Mouse (Mus musculus): ENCODE measurements around the gene Timmdc1. TPM values are rescaled to one million over a fixed set of nuclear protein-coding genes. Genes with fewer than 3 reads are reported as not detected.

The Timmdc1 gene
- polyA plus RNA-seq, 1 experiment from 2014 or later: 33.6 TPM

- H3K36me3 ChIP-seq (ENCODE audit: control insufficient read depth, insufficient read depth, low read length): peaks cover 22% of the 10 kb centered on the region
- no peaks in the 10 kb centered on the region for H3K4me1 ChIP-seq (ENCODE audit: control insufficient read depth, insufficient read depth, low read length)
- WGBS (ENCODE audit: insufficient replicate concordance): 64% methylated on average over 4 of the region's 4 CpGs
- H3K4me2 ChIP-seq: no peak overlapping the region
- H3K27me3 ChIP-seq (ENCODE audit: control insufficient read depth, insufficient read depth, low read length): no peaks in the 10 kb centered on the region
- no peaks in the 10 kb centered on the region for H3K9me3 ChIP-seq (replicated peaks; ENCODE audit: control insufficient read depth, low read length)
- H3K9ac ChIP-seq (ENCODE audit: low read depth, low read length): no peak overlapping the region
- H3K27ac ChIP-seq (ENCODE audit: low read depth, low read length): no peak overlapping the region
- no peak overlapping the region for H3K4me3 ChIP-seq (ENCODE audit: low read depth, low read length)
- peak; percentile 67; the same call in 1 of the 2 replicates for ATAC-seq (replicated peaks; ENCODE audit: insufficient number of reproducible peaks, low FRiP score, low TSS enrichment)
Observed at GRCm38 (mm10) chr16:38506041-38506634, 16.3 kb downstream of the Timmdc1 start.

- H3K4me2 ChIP-seq: no peak overlapping the region
- no peak overlapping the region for H3K4me3 ChIP-seq (ENCODE audit: low read depth, low read length)
- H3K36me3 ChIP-seq (ENCODE audit: control insufficient read depth, insufficient read depth, low read length): peaks cover 21% of the 10 kb centered on the region
- no peak for ATAC-seq (replicated peaks; ENCODE audit: insufficient number of reproducible peaks, low FRiP score, low TSS enrichment)
- no peak overlapping the region for H3K9ac ChIP-seq (ENCODE audit: low read depth, low read length)
- 90% methylated on average over 4 of the region's 4 CpGs for WGBS (ENCODE audit: insufficient replicate concordance)
- no peaks in the 10 kb centered on the region for H3K9me3 ChIP-seq (replicated peaks; ENCODE audit: control insufficient read depth, low read length)
- H3K4me1 ChIP-seq (ENCODE audit: control insufficient read depth, insufficient read depth, low read length): no peaks in the 10 kb centered on the region
- H3K27ac ChIP-seq (ENCODE audit: low read depth, low read length): no peak overlapping the region
- no peaks in the 10 kb centered on the region for H3K27me3 ChIP-seq (ENCODE audit: control insufficient read depth, insufficient read depth, low read length)
Observed at GRCm38 (mm10) chr16:38503528-38503927, 18.9 kb downstream of the Timmdc1 start.

- 87% methylated on average over 10 of the region's 10 CpGs for WGBS (ENCODE audit: insufficient replicate concordance)
- Histone ChIP-seq H3K4me1 (ENCODE audit: control insufficient read depth, insufficient read depth, low read length) (no peaks in the 10 kb centered on the region), H3K27ac (ENCODE audit: low read depth, low read length) (no peak overlapping the region), H3K4me3 (ENCODE audit: low read depth, low read length) (no peak overlapping the region), H3K27me3 (ENCODE audit: control insufficient read depth, insufficient read depth, low read length) (no peaks in the 10 kb centered on the region), H3K4me2 (no peak overlapping the region), H3K36me3 (ENCODE audit: control insufficient read depth, insufficient read depth, low read length) (peaks cover 20% of the 10 kb centered on the region), H3K9ac (ENCODE audit: low read depth, low read length) (no peak overlapping the region), H3K9me3 (replicated peaks; ENCODE audit: control insufficient read depth, low read length) (no peaks in the 10 kb centered on the region)
- ATAC-seq (replicated peaks; ENCODE audit: insufficient number of reproducible peaks, low FRiP score, low TSS enrichment): no peak
Observed at GRCm38 (mm10) chr16:38502469-38502868, 20.0 kb downstream of the Timmdc1 start.

- 80% methylated on average over 7 of the region's 7 CpGs for WGBS (ENCODE audit: insufficient replicate concordance)
- peaks cover 9% of the 10 kb centered on the region; the same call in 1 of the 2 replicates for H3K36me3 ChIP-seq (ENCODE audit: control insufficient read depth, insufficient read depth, low read length)
- H3K4me1 ChIP-seq (ENCODE audit: control insufficient read depth, insufficient read depth, low read length): no peaks in the 10 kb centered on the region
- no peak overlapping the region for H3K9ac ChIP-seq (ENCODE audit: low read depth, low read length)
- ATAC-seq (replicated peaks; ENCODE audit: insufficient number of reproducible peaks, low FRiP score, low TSS enrichment): no peak
- no peaks in the 10 kb centered on the region for H3K9me3 ChIP-seq (replicated peaks; ENCODE audit: control insufficient read depth, low read length)
- H3K4me3 ChIP-seq (ENCODE audit: low read depth, low read length): no peak overlapping the region
- H3K4me2 ChIP-seq: no peak overlapping the region
- no peak overlapping the region for H3K27ac ChIP-seq (ENCODE audit: low read depth, low read length)
- no peaks in the 10 kb centered on the region for H3K27me3 ChIP-seq (ENCODE audit: control insufficient read depth, insufficient read depth, low read length)
Observed at GRCm38 (mm10) chr16:38496604-38497140, 25.8 kb downstream of the Timmdc1 start.

DNA sequence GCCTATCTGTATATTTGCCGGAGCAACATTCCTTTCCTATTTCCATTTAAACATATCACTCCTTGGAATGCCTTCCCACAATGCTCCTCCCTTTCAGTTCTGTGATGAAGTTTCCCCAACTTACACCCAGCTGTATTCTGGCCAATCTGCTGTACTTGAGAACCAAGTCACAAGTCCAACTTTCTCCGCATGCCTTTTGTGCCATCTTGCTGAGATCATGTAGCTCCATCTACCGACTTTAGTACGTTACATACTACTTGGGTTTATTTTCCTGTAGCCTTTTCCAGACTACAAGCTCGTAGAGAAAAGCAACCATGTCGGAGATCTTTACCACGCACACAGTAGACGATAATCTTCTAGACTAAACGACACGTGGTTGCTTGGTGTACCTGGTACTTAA lies 28.6 kb downstream of the Timmdc1 start:
- H3K4me3 ChIP-seq (ENCODE audit: low read depth, low read length): no peak overlapping the region
- no peak overlapping the region for H3K4me2 ChIP-seq
- no peak for ATAC-seq (replicated peaks; ENCODE audit: insufficient number of reproducible peaks, low FRiP score, low TSS enrichment)
- H3K9ac ChIP-seq (ENCODE audit: low read depth, low read length): no peak overlapping the region
- H3K36me3 ChIP-seq (ENCODE audit: control insufficient read depth, insufficient read depth, low read length): peaks cover 3% of the 10 kb centered on the region; the same call in 1 of the 2 replicates
- no peak overlapping the region for H3K27ac ChIP-seq (ENCODE audit: low read depth, low read length)
- no peaks in the 10 kb centered on the region for H3K4me1 ChIP-seq (ENCODE audit: control insufficient read depth, insufficient read depth, low read length)
- H3K9me3 ChIP-seq (replicated peaks; ENCODE audit: control insufficient read depth, low read length): no peaks in the 10 kb centered on the region
- whole genome bisulfite sequencing (ENCODE audit: insufficient replicate concordance): 79% methylated on average over 10 of the region's 10 CpGs
- H3K27me3 ChIP-seq (ENCODE audit: control insufficient read depth, insufficient read depth, low read length): no peaks in the 10 kb centered on the region

DNA sequence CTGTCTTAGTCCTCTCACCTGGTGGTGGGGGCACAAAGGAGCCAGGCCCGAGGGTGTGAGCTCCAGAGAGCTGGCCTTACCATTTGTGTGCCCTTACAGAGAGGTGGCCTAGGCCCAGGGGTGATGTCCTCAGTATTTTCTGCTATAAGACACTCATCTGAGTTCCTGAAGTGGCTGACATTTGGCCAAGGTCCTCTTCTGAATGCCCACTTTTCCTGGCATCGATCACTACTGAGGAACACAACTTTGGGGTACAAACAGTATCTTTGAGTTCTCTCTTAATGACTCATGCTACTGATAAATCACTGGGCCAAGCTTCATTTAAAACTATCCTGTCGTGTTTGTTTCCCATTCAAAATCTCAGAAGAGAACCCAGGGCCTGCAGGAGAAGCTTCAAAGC lies 29.9 kb downstream of the Timmdc1 start:
- H3K4me2 ChIP-seq: no peak overlapping the region
- H3K27me3 ChIP-seq (ENCODE audit: control insufficient read depth, insufficient read depth, low read length): no peaks in the 10 kb centered on the region
- H3K27ac ChIP-seq (ENCODE audit: low read depth, low read length): no peak overlapping the region
- no peaks in the 10 kb centered on the region for H3K9me3 ChIP-seq (replicated peaks; ENCODE audit: control insufficient read depth, low read length)
- H3K4me3 ChIP-seq (ENCODE audit: low read depth, low read length): no peak overlapping the region
- H3K36me3 ChIP-seq (ENCODE audit: control insufficient read depth, insufficient read depth, low read length): peaks cover 3% of the 10 kb centered on the region; the same call in 1 of the 2 replicates
- no peak overlapping the region for H3K9ac ChIP-seq (ENCODE audit: low read depth, low read length)
- ATAC-seq (replicated peaks; ENCODE audit: insufficient number of reproducible peaks, low FRiP score, low TSS enrichment): no peak
- no peaks in the 10 kb centered on the region for H3K4me1 ChIP-seq (ENCODE audit: control insufficient read depth, insufficient read depth, low read length)
- 74% methylated on average over 3 of the region's 3 CpGs for WGBS (ENCODE audit: insufficient replicate concordance)

GRCm38 (mm10) chr16:38483582-38484309 lies 38.7 kb downstream of the Timmdc1 start:
- 17% methylated on average over 41 of the region's 42 CpGs for WGBS (ENCODE audit: insufficient replicate concordance)
- H3K27ac ChIP-seq (ENCODE audit: low read depth, low read length): no peak overlapping the region

GRCm38 (mm10) chr16:38482780-38483562 lies 39.5 kb downstream of the Timmdc1 start:
- no peak overlapping the region for H3K27ac ChIP-seq (ENCODE audit: low read depth, low read length)
- H3K27me3 ChIP-seq (ENCODE audit: control insufficient read depth, insufficient read depth, low read length): peaks cover 11% of the 10 kb centered on the region
- WGBS (ENCODE audit: insufficient replicate concordance): 13% methylated on average over 32 of the region's 32 CpGs
- H3K4me2 ChIP-seq: peak overlapping the region; percentile 79
- H3K36me3 ChIP-seq (ENCODE audit: control insufficient read depth, insufficient read depth, low read length): no peaks in the 10 kb centered on the region
- ATAC-seq (replicated peaks; ENCODE audit: insufficient number of reproducible peaks, low FRiP score, low TSS enrichment): no peak
- 0 out of 2 replicates have a peak, but pooled peaks cover 5% of the 10 kb centered on the region for H3K4me1 ChIP-seq (ENCODE audit: control insufficient read depth, insufficient read depth, low read length)
- H3K9me3 ChIP-seq (replicated peaks; ENCODE audit: control insufficient read depth, low read length): no peaks in the 10 kb centered on the region
- no peak overlapping the region for H3K9ac ChIP-seq (ENCODE audit: low read depth, low read length)
- H3K4me3 ChIP-seq (ENCODE audit: low read depth, low read length): peak overlapping the region; percentile 43

More at GRCm38 (mm10) chr16:38483582-38484309, 38.7 kb downstream of the Timmdc1 start:
- Histone ChIP-seq H3K4me2 (peak overlapping the region; percentile 79), H3K4me1 (ENCODE audit: control insufficient read depth, insufficient read depth, low read length) (0 out of 2 replicates have a peak, but pooled peaks cover 5% of the 10 kb centered on the region), H3K27me3 (ENCODE audit: control insufficient read depth, insufficient read depth, low read length) (peaks cover 11% of the 10 kb centered on the region), H3K9me3 (replicated peaks; ENCODE audit: control insufficient read depth, low read length) (no peaks in the 10 kb centered on the region), H3K4me3 (ENCODE audit: low read depth, low read length) (peak overlapping the region; percentile 43), H3K9ac (ENCODE audit: low read depth, low read length) (no peak overlapping the region), H3K36me3 (ENCODE audit: control insufficient read depth, insufficient read depth, low read length) (no peaks in the 10 kb centered on the region)
- ATAC-seq (replicated peaks; ENCODE audit: insufficient number of reproducible peaks, low FRiP score, low TSS enrichment): no peak
